Mouse (Mus musculus) left cerebral cortex, adult 8-10 months (tissue): ENCODE results near the gene Rp9. TPM values are rescaled to one million over a fixed set of nuclear protein-coding genes. Genes with fewer than 3 reads are reported as not detected.
"Not testable (repeated sequence)": the region's sequence is repeated elsewhere in the genome, so short reads cannot be mapped to it uniquely, and the experiment has no call there.

Experiments
- DNase-seq, 2 experiments: peaks; one replicate each; pipeline ENCODE4 v3.0.0; 2022; ENCODE audit warnings: low spot score in 2 of 2
- total RNA-seq, 4 experiments: library from RNA; stranded (reverse); gene quantifications; 2 replicates each; pipeline ENCODE4 v1.2.4; 2022

Rp9 gene
- total RNA-seq, 4 experiments from 2014 or later: 39.4 to 48.3 (median 46.1) TPM

DNA sequence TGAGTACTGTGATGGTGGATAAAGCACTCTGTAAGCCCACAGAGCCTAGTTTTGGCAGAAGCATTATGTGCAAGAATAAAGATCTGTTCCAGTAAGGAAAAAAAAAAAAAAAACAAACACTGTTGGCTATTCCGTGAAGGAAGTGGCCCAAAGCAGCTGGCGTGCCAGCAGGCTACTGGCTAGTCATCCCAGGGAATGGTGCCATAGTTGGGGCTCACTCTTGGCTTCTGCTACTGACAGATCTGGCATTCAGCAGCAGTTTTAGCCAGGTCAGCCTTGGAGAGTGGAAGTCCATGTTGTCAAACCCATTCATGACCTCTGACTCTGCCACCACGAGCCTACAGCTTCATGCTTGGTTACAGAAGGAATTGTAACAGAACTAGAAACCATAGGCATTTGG, 7.6 kb downstream of the Rp9 start:
- peak in 1 of 2 experiments; percentile 56 for DNase-seq

DNA sequence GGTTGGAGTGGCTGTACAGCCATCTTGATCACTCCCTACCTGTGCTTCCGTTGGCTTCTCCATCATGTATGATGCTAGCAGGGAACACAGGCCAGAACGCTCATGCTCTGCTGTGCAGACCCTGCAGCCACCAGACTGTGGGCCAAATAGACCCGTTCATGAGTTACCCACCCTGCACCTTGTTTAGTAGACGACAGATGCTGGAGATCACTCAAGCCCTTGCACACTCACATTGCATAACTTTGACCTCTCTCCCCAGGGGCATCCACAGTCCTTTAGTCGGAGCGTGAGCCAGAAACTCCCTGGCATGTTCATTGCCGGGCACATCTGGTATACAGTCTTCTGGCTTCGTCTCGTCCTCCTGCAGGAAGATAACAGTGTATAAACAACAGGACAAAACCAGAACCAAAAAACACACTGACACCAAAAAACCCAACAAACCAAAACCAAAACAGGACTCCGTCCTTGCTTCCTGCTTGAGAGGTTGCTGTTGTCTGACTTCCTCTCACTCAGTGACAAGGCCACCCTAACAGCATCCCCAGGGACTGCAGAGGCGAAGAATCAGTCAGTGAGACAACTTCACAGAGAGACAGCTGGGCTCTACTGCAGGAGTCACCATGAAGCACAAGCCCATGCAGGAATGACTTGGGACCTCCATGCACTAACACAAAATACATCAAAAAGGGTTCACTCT, 12.3 kb downstream of the Rp9 start:
- DNase-seq: no peak

DNA sequence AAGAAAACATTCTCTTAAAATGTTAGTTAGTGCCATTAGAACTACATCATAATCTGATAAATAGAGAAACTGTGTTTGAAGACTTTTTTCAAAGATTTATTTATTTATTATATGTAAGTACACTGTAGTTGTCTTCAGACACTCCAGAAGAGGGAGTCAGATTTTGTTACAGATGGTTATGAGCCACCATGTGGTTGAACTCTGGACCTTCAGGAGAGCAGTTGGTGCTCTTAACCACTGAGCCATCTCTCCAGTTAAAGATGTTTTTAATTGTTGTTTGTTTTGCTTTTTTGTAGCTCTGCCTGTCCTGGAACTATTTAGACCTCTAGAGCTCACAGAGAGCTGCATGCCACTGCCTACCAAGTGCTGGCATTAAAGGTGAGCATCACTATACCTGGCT, 14.5 kb downstream of the Rp9 start:
- no peak for DNase-seq

- not testable (repeated sequence) for DNase-seq
These were observed 15.6 kb downstream of the Rp9 start, which contains the start of gene Gm17545 for GRCm38 (mm10) chr9:22453990-22454389. Gm17545 (plus strand) TSS chr9:22454290.

DNA sequence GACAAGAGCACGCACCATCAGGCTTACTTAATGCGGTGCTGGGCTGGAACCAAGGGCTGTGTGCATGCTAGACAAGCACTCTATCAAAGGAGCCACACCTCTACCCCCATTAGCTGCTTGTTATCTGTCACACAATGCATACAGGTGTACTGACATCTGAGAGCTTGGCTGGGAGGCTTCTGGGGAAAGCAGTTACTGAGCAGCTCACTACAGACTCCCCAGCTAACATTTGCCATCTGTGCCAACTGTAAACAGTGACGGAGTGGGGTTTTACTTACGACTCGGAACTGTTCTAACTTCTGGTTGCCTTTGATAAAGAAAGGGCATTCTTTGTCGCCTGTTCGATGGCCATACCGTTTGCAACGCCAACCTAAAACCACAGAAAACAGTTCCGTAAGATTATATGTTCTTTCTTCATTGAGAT, 16.0 kb downstream of the Rp9 start:
- no peak for DNase-seq

- no peak for DNase-seq
These were observed 16.8 kb downstream of the Rp9 start for GRCm38 (mm10) chr9:22452697-22453096.

- DNase-seq: no peak
These were observed 20.3 kb downstream of the Rp9 start for GRCm38 (mm10) chr9:22449209-22449608.

GRCm38 (mm10) chr9:22448420-22448819, 21.1 kb downstream of the Rp9 start:
- DNase-seq: no peak

DNA sequence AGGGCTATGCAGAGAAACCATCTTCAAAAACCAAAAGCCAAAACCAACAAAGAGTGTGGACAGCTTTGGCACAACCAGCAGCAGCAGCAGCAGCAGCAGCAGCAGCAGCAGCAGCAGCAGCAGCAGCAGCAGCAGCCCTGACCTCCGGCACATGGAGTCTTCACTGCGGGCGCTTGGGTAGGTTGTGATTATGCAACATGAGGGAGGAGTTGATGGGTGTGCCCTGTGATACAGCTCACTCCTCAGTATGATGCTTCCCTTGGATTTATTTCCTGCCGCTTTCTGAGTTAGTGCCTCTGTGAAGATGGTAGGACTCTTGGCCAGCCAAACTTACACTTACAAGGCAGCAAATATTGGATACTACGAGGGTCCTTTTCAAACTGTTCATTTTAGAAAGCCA, 22.3 kb downstream of the Rp9 start:
- no peak for DNase-seq

GRCm38 (mm10) chr9:22445123-22445522, 24.4 kb downstream of the Rp9 start:
- no peak for DNase-seq

DNA sequence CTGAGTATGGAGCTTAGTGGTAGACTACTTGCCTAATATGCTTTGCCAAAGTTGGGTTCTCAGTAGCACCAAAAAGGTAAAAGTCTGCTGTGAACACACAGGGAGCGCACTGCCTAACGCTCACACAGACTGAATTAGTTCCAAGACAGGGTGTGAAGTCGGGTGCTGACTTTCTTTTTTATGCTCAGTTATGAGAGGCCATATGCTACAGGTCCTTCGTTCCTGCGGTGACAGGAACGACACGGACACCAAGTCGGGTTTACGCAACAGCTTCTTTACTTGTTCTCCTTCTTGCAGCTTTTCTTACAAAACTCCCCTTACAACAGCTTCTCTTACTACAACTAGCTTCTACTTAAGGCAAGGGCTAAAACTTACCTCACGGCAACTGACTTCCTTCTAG, 26.4 kb downstream of the Rp9 start:
- DNase-seq: no peak

DNA sequence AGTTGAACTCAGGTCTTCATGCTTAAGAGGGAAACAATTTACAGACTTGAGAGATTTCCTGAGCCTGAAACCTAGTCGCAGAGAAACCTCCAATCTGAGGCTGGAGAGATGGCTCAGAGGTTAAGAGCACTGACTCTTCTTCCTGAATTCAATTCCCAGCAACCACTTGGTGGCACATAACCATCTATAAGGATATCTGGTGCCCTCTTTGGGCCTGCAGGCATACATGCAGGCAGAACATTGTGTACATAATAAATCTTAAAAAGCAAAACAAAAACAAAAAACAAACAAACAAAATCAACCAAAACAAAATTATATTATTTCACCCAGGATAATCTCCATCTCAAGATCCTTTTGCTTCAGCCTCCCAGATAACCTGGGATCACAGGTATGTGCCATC, 30.7 kb downstream of the Rp9 start:
- no peak for DNase-seq

- DNase-seq: no peak
These were observed 35.4 kb downstream of the Rp9 start for GRCm38 (mm10) chr9:22434101-22434500.

GRCm38 (mm10) chr9:22433221-22433620, 36.3 kb downstream of the Rp9 start:
- DNase-seq: no peak

DNA sequence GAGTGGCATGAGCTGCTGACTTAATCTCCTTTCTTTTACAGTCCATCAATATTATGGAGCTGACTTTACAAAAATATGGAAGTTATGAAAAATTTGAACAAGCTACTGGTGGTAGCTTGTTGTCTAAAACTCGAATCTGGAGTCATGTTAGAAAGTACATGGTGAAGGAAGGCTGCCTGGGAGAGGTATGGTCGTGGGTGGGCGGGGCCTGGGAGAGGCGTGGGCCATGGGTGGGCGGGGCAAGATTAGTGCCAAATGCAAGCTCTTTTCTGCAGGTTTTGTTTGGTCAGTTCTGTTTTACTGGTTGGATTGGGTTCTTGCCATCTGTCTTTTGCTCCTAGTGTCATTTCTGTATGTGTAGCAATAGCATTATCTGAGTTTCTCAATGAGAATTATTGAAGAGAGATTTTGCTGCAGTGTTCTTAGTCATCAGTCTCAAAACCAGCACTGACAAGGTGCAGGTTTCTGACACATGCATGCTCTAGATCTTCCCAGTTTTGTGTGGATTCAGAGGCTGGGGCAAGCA, 39.2 kb downstream of the Rp9 start:
- DNase-seq: no peak

DNA sequence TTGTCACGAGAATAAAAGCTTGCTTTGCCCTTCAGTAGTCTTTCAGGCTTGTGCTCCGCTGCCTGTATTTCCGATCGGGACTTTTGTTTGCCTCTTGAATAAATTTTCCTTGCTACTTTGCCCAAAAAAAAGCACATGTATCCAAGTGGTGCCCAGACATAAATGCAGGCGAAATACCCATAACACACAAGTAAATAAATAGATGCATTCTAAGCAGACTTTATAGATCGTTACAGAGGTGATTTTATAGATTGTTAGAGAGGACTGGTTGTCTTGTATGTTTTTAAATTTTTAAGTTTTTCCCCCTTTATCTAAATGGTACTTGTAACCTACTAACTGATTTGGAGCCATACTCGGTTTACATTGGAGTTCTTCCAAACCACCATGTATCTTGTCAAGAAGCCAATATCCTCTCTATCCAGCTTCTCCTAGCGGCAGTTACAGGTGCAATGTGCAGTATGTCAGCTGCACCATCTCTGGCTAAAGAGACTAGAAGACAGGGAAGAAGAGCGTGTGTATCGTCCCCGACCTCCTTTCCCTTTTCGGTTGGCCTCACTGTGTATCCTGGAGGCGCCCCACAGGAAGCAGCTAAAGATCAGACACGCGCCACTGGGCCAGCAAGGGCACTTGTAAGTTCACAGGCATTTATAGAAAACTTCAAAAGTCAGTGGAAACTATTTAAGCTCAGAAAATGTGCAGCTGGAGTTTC, 39.9 kb downstream of the Rp9 start:
- no peak for DNase-seq

GRCm38 (mm10) chr9:22428666-22429410, 40.7 kb downstream of the Rp9 start:
- no peak for DNase-seq

GRCm38 (mm10) chr9:22428028-22428665, 41.4 kb downstream of the Rp9 start:
- no peak for DNase-seq

DNA sequence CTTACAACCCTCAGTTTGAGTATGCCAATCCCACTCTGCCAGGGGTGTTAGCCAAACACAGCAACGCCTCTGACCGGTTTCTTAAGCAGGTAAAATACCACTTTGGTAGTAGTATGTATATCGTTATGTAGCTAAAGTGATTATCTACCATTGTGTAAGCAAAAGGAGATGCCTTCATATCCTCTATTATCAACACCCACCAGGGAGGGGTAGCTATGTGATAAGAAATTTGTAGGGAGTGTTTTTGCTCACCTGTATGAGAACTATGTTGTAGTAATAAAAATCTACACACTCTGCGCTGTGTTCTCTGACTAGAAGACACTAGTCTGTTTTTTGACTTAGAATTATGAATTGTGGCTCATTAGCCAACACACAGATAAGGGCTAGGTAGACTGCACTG, 44.8 kb downstream of the Rp9 start:
- no peak for DNase-seq

GRCm38 (mm10) chr9:22424196-22424595, 45.3 kb downstream of the Rp9 start:
- no peak for DNase-seq

GRCm38 (mm10) chr9:22423507-22423906, 46.0 kb downstream of the Rp9 start:
- DNase-seq: no peak

- no peak for DNase-seq
These were observed 47.0 kb downstream of the Rp9 start for GRCm38 (mm10) chr9:22422559-22422958.
